Mouse (Mus musculus) adrenal gland, postnatal 36 days (tissue): ENCODE data around the gene Nr0b2. TPM values are rescaled to one million over a fixed set of nuclear protein-coding genes. Genes with fewer than 3 reads are reported as not detected.
"Not testable (repeated sequence)": the region's sequence is repeated elsewhere in the genome, so short reads cannot be mapped to it uniquely, and the experiment has no call there.

Experiments used
- DNase-seq, 2 experiments: peaks; one replicate each; pipeline ENCODE4 v3.0.0; 2021; ENCODE audit warnings: mixed read lengths in 1 of 2
- long read RNA-seq, 2 experiments: library from polyadenylated mRNA; stranded (forward); transcript quantifications; one replicate each; pipeline ENCODE4 v2.0.0; 2021; ENCODE audit warnings: borderline sequencing depth in 2 of 2
- total RNA-seq, 2 experiments: library from RNA; stranded (reverse); gene quantifications; 2 replicates each; pipeline ENCODE4 v1.2.3; 2021

Gene Nr0b2
- 10 to 100 TPM; 27.9 to 52.7 TPM for total RNA-seq
- long read RNA-seq, experiment 1, transcript Nr0b2-201 (2 exons, 1,132 nt), result major isoform, 86 of 105 reads
- long read RNA-seq, experiment 1, partial matches to known transcripts, result 11 of 105 reads
- long read RNA-seq, experiment 1, other reads (novel, unspliced or antisense), result 8 of 105 reads
- long read RNA-seq, experiment 2, transcript Nr0b2-201 (2 exons, 1,132 nt), result major isoform, 21 of 23 reads
- long read RNA-seq, experiment 2, partial matches to known transcripts, result 1 of 23 reads
- long read RNA-seq, experiment 2, other reads (novel, unspliced or antisense), result 1 of 23 reads

DNA sequence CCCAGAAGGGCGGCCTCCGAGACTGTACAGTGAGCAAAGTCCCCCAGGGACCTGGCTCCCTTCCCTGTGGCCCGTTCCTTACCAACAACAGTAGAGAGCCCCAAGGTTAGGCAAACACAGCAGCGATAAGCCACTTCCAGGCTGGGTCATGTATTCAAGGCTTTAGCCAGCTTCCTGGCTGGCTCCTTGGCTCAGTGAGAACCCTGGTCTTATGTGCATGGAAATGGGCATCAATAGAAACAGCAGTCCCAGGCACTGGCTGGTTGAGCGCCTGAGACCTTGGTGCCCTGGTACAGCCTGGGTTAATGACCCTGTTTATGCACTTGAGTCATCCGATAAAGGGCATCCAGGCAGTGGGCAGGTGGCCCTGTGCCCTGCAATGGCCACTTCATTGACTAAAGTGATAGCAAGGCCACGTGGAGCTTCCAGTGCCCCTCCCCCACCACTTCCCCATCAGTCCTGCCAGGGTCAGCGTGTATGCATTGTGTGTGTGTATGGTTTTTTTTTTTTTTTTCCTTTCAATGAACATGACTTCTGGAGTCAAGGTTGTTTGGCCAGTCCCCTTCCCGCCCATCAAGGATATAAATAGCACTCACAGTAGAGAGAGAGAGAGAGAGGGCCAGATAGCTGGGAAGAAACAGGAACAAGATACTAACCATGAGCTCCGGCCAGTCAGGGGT is at the start of gene Nr0b2:
TSS of gene Nr0b2 (plus strand) at position 609 of the 680 bp plus-strand sequence.
- DNase-seq, result peak; percentile 89

DNA sequence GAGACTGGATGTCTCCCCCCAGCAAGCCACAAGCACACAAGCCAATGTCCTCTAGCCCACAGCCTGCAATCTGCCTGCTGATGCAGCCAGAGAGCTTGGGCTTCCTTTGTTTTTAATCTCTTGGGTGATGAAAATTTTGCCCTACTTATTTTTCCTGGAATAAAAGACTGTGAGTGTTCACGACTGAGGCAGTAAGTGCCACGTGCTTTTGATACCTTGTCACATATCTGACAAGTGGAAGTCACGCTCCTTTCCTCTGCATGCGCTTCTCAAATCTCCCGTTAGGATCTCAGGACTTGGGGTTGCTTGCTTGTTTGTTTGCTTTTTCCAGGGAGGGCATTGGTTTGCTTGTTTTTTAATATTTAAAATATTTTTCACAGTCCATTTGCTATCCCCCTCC is 48.9 kb upstream of the Nr0b2 start:
- DNase-seq, result no peak

DNA sequence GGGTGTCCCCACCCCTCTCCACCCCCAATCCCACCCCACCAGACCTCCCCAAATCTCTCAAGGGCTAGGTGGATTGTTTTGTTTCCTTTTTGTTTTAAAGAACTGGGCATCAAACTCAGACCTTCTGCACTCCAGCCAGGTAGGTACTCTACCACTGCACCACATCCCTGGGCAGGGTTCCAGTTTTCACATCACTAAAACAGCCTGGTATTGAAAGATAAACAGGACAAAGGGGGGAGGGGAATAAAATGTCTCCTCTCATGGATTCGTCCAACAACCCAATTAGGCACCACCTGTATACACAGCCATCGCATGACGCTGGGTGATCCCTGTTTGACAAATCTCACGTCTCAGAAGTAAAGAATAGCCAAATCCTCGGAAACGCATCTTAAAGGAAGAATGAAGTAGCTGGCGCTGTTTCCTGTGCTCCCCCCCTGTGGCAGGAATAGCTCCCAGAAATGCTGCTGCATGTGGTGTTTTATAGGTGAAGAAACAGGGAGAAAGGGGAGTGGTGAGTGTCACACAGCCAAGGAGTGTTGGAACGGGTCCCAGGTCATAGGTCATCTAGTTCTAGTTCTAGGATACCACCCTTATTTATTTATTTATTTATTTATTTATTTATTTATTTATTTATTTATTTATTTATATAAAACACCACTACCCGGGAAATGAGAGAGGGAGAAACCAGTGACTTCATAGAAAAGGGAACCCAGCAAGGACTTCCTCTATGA is 48.3 kb upstream of the Nr0b2 start:
- DNase-seq, result no peak

DNA sequence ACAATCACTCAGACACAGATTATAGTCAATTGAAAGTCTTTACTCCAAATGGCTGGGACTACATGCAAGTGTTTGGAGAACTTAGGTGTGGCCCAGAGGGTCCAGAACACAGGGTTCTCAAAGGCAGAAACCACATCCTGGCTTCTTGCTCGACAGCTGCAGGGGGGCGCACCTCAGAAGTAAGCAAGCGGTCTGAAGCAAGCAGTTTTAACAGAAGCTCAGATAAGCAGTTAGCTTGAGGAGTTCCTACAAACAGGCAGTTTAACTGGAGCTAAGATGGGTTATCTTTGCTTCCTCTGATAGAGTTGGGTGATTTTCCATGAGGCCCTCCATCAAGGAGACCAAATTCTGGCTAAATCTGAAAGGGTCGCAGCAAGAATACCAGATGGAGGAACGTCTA is 46.6 kb upstream of the Nr0b2 start:
- DNase-seq, result no peak

DNA sequence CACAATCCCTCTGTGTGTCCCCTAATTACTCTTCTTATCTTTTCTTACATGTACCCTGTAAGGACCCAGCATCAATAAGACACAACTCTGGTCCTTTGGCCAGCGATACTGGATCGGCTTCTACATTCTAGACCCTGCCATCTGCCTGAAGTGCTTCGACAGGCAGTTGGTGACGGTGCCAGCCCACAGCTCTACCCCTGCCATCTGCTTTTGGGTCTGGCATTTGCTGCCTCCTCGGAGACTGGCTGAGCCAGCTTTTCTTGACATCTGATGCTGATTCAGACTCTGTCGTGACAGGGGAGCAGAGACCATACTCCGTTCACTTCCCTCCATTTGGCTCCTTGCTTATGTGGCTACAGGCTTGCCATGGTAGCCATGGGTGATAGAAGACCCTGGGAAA is 44.2 kb upstream of the Nr0b2 start:
- no peak for DNase-seq

DNA sequence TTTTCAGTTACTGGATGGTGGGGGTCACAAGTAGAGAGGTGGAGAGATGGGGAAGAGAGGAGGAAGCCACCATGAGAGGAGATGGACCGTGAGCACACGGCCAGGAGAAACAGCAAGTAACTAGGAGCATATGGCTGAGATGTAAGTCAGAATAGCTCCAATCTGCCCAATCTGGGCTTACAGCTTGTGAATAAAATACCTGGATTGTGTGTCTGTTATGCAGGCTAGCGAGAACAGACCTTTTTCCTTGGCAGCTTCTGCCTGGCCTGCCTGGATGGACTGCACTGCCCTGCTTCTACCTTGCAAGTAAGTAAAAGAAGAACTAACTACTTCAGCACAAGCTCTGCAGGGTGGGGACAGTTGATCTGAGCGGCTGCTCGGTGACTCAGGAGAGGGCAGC is 42.1 kb upstream of the Nr0b2 start:
- no peak for DNase-seq

DNA sequence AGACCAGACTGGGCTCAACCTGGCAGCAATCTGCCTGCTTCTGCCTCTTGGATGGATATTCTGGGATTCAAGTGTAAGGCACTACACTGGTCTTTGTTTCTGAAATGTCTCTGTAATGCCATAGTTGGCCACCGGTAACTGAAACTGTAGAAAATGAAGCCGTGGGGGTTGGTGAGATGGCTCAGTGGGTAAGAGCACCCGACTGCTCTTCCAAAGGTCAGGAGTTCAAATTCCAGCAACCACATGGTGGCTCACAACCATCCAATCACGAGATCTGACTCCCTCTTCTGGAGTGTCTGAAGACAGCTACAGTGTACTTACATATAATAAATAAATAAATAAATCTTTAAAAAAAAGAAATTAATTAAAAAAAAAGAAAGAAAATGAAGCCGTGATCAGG is 40.7 kb upstream of the Nr0b2 start:
- not testable (repeated sequence) for DNase-seq

DNA sequence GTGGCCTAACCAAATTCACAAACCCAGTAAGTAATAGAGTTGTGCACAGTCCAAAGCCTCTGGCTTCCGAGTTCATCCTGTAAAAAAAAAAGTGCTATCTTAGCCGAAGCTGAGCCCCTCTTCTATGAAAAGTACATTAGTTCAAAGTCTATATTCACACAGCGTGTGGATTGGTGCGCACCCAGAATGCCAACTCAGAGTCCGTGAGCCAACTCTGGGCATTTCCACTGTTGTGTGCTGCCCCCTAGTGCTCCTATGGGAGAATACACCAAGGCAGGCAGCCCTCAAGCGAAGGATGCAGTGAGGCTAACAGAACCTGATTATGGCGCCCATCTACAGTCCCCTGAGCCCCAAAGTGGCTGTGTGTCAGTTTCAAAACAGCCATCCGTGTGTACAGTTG is 40.2 kb upstream of the Nr0b2 start:
- DNase-seq, result peak; percentile 82 to 85

DNA sequence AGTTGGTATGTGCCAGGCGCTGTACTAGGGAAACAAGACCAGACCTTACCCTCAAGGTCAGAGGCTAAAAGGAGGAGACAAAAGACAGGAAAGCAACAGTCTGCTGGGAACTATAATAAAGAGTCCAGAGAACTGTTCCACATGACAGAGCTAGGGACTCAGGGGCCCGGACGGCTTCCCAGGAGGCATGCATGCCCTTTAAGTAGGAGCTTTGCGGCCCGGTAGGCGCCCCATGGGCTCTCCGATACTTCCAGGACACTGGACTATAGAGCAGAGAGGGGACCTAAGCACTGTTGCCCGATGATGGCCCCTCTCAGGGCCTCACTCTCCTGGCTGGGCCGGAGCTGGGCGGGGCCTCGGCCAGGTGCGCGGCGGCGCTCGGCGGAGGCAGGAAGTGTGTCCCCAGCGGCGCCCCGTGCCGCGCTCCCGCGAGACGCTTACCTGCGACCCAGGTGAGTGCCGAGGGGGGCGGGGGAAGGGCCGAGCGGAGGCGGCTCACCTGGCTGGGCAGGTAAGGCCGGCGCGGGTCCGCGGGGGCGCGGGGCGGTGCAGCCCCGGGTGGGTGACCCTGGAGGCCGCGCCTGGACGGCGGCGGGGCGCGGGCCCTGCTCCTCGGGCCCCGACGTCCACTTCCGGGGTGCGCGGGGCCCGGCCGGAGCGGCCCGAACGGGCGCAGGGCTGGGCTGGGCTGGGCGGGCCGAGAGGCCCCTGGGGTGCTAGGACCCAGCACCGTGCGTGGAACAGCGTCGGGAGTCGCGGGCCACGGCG is 34.4 kb upstream of the Nr0b2 start, which contains the start of gene Kdf1:
TSS of gene Kdf1 (plus strand) at position 363 of the 768 bp plus-strand sequence.
- DNase-seq, result peak in 1 of 2 experiments; percentile 26

DNA sequence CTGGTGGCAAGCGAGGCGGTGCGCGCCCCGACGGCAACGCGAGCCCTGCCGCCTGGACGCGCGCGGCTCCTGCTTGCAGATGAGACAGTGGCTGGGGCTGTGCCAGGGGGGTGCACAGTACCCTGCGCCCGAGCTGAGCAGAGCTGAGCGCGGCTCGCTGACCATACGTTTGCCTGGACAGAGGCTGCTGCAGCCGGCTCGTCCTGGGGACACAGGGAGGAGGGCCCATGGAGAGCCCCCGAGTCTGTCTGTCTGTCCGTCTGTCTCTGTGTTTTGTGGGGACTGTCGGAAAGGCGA is 33.9 kb upstream of the Nr0b2 start:
- peak; percentile 51 to 63 for DNase-seq

DNA sequence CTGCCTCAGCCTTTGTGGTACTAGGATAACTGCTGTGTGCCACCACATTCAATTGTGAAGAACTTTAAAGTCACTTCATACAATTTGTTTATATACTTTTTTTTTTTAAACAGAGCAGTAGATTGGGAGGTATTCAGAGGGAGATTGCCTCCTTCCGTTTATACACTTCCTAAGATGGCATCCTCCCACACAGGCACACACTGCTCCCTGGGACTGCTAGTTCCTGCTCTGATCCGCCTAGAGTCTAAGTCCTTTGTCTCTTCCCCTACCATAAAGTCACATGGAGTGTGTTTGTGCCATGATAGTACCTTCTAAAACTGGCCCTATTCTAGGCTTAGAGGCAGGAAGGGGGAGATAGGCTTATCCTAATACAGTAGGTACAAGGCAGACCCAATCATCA is 31.7 kb upstream of the Nr0b2 start:
- no peak for DNase-seq

DNA sequence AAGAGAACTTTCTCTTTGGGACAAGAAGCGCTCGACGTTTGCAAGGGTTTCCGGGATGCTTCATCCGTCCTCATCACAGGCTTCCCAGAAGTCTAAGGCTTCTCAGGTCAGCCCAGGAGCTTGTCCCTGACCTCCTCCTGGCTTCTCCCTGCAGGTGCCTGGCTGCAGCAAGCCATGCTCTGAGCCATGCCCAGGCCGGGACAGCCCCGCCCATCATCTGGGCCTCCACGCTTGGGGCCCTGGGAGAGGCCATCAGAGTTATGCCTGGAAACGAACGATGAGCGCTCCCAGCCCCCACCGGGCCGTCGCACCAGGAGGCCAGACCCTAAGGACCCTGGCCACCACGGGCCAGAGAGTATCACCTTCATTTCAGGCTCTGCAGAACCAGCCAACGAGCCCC is 25.4 kb upstream of the Nr0b2 start:
- no peak for DNase-seq

DNA sequence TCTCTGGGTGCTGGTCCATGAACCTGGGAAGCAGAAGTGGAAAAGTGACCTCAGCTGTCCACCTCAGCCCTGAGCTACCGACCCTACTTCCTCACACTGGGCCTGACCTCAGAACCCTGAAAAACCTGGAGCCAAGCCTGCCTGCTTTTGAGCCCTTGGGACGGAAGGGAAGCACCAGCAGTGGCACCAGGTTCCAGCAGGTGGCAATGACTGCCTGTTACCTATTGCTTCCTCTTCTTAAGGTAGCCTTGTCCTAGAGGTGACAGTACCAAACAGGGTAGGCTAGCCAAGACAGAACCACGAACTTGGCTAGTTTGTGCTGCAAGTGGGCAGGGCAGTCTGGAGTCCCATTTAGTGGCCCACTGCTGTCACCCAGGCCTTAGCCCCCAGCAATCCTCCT is 20.4 kb upstream of the Nr0b2 start:
- no peak for DNase-seq

DNA sequence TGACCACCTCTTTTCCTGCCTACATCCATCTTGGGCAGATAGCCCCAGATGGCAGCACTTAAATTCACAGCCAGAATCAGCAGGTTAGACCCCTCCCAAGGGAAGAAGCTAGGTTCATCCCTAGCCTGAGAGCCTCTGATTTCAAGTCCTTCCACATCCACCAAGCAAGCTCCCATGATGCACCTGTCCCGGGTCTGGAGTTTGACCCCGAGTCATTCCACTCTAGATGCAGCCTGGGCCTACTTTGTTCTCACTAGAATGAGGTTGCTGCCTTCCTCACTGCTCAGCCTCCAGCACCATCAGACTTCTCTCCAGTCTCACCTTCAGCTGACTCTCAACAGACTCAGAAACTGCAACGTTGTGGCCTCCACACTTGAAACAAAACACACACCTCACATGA is 17.1 kb upstream of the Nr0b2 start:
- DNase-seq, result no peak

DNA sequence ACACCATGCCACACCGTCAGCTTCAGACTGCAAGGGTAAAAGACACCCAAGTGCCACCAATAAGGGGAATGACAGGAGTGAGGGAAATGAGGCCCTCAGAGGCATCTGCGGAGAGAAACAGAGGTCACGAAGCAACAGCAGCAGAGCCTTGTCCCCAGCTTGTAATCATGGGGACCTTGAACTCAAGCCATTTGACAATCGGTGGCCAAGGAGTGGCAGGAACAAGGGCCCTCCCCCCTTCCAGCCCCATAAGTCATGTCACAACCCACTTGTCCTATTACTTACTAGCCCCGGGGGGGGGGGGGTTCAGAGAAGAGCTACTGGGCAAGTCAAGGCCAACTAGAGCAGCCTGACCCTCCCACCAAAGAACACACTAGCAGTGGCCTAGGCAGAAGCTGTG is 16.5 kb upstream of the Nr0b2 start:
- DNase-seq, result peak; percentile 78 to 82

DNA sequence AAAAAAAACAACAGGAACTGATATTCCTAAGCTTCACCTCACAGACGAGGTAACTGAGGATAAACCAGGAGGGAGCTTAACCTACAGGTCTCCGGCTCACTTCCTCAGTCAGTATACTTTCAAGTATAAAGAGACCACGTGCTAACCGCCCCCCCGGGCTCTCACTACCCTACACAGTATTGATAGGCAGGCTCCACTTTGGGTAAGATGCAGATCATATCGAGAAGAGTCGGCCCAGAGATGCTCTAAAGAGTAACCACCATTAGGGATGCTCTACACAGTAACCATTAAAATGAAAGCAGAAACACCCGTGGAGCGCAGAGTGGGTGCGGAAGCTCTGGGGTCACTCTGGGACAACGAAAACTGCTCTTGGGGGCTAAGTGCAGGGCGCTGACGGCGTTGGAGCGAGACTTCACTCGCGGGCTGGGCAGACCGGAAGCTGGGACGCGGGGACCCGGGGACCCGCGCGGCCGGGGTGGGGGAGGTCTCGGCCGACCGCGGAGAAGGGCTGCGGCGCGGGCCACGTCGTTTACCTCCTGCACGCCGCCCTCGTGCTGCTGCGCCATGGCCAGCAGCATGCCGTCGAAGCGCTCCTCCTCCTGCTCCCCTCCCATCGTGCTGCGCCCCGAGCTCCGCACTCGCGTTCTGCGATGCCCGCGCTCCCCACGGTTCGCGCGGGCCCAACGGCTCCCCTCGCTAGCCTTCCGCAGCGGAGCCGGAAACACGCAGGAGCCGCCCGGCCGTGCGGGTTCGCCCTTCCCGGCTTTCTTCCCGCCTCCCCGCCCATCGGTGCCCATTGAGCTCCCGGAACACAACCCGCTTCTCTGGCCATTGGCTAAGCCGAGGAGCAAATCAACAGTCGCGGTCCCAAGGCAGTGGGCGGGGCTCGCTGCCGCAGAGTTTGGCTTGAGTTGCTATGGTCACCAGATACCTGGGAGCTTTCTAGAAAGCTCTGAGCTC is 7.6 kb upstream of the Nr0b2 start, which contains the start of gene Nudc:
TSS of gene Nudc (minus strand) at position 725 of the 960 bp plus-strand sequence.
- DNase-seq, result peak; percentile 98

DNA sequence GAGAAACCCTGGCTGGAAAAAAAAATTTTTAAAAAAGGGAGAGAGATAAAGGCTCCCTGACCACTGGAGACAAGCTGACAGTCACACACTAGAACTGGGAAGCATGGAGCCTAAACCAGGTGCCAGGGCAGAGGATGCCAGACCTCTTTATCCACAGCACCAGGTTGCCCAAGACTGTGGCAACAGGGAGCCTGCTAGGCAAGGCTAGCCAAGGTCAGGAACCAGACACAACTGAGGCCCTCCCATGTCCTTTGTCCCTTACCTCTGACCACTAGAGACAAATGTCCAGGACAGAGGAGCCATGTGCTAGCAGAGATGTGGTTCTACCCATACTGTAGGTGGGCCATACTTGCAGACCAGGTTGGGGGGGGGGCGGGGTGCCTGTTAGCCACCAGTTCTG is 1.1 kb upstream of the Nr0b2 start:
- DNase-seq, result no peak

DNA sequence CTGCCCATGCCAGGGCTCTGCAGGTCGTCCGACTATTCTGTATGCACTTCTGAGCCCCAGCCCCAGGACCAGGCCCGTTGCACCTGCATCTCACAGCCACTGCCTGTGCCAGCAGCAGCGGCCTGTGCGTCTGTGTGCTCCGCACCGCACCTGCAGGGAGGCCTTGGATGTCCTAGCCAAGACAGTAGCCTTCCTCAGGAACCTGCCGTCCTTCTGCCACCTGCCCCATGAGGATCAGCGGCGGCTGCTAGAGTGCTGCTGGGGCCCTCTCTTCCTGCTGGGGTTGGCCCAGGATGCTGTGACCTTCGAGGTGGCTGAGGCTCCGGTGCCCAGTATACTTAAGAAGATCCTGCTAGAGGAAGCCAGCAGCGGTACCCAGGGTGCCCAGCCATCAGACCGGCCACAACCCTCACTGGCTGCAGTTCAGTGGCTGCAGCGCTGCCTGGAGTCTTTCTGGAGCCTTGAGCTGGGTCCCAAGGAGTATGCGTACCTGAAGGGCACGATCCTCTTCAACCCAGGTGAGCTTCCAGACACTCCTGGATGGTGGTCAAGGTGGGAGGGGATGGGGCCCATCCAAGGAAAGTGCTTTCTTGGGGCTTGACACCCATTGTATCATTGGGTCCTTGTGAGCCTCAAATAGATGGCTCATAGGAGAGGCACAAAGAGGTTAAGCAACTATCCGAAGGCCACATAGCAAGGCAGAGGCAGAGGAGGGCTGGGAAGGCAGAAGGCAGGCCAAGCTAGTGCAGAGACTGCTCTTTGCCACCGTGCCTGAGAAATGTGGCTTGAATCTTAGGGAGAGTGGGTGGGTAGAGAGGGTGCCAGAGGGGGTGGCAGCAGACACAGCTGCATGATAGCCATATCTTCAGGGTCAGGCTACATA is 513 bp downstream of the Nr0b2 start:
- DNase-seq, result peak; percentile 41 to 55

DNA sequence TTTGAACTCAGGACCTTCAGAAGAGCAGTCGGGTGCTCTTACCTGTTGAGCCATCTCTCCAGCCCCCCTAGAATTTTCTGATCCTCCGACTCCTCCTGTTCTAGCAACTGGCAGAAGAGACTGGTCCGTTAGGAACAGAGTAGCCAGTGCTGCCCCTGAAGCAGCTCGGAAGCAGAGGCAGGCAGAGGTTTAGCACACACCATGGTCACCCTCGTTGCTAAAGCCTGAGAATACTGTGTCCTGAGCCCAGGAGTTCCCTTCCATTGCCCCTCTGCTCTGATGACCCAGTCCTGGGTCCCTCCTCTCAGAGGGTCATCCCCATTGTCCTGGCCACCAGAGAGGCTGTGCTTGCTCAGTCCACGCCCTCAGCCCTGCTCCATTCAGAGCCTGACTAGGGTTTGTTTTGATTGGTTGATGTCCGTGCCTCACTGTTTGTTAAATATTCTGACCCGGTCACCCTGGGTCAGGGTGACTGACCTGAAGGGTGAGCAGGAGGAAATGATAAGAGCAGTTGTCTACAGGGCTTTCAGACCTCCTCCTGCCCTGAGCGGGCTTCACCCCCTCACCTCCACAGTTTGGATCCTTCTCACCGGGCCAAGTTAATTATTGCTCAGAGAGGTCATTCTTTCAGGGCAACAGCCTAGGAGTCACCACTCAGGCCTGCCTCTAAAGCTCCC is 4.0 kb downstream of the Nr0b2 start:
- no peak for DNase-seq

DNA sequence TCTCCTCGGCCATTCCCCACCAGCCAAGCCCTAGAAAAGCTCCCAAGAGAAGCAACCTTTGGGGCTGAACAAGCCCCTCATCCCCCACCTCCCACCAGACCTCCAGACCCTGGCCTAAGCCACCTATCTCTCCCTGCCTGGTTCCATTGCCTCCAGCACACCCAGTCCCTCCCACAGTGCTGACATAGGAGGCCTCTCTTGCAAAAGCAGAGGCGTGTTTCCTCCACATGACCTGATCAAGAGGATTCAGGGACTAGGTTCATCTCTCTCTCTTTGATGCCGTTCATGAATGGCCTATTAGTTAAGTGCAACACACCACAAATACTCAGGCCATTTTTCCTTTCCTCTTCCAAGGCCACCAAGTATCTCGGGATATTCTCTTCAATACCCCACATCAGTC is 6.7 kb downstream of the Nr0b2 start:
- peak in 1 of 2 experiments; percentile 51 for DNase-seq
